Mouse (Mus musculus): Measurements from ENCODE around the gene Olfr1392. TPM values are rescaled to one million over a fixed set of nuclear protein-coding genes. Genes with fewer than 3 reads are reported as not detected.

The Olfr1392 gene
- polyA plus RNA-seq, 1 experiment: 0.15 TPM

GRCm38 (mm10) chr11:49267316-49267715, 17.8 kb upstream of the Olfr1392 start:
- no peaks in the 10 kb centered on the region for H3K27me3 ChIP-seq (ENCODE audit: control insufficient read depth, insufficient read depth, low read length)
- H3K4me1 ChIP-seq (replicated peaks; ENCODE audit: control insufficient read depth, insufficient read depth, low read length): peaks cover 10% of the 10 kb centered on the region
- DNase-seq: no peak
- no peak overlapping the region for H3K4me3 ChIP-seq (ENCODE audit: control insufficient read depth, insufficient read depth, low read length)
- no peak overlapping the region for H3K27ac ChIP-seq (ENCODE audit: control insufficient read depth, insufficient read depth, low read length)
- 94% methylated on average over 10 of the region's 10 CpGs for WGBS
- H3K36me3 ChIP-seq (ENCODE audit: control insufficient read depth, insufficient read depth, low read length): peaks cover 10% of the 10 kb centered on the region
- TF ChIP-seq CTCF (IDR thresholded peaks at IDR 0.05; ENCODE audit: borderline replicate concordance, control insufficient read depth, extremely low read depth, insufficient read depth, low read length, poor library complexity) (no peak), POLR2A (IDR thresholded peaks at IDR 0.05; ENCODE audit: control insufficient read depth, extremely low read depth, insufficient read depth, low read length, poor library complexity) (no peak)

GRCm38 (mm10) chr11:49267970-49268579, 17.0 kb upstream of the Olfr1392 start:
- DNase-seq: no peak
- Histone ChIP-seq H3K27ac (ENCODE audit: control insufficient read depth, insufficient read depth, low read length) (no peak overlapping the region), H3K4me1 (replicated peaks; ENCODE audit: control insufficient read depth, insufficient read depth, low read length) (peaks cover 8% of the 10 kb centered on the region)

DNA sequence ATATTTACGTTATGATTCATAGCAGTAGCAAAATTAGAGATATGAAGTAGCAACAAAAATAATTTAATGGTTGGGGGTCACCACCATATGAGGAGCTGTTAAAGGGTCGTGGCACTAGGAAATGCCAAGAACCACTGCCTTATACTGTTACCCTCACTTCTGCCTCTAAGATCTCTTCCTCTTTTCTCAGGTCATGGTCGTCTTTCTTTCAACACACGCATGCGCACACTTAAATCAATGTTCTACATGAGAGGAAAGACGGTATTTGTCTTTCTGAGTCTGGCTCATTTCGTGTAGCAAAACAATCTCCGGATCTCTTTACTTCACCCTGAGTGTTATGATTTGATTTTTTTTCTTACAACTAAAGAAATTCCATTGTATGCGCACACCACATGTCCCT, 15.3 kb upstream of the Olfr1392 start:
- Histone ChIP-seq H3K27me3 (ENCODE audit: control insufficient read depth, insufficient read depth, low read length) (no peaks in the 10 kb centered on the region), H3K27ac (ENCODE audit: control insufficient read depth, insufficient read depth, low read length) (no peak overlapping the region), H3K4me3 (ENCODE audit: control insufficient read depth, insufficient read depth, low read length) (no peak overlapping the region), H3K36me3 (ENCODE audit: control insufficient read depth, insufficient read depth, low read length) (no peaks in the 10 kb centered on the region), H3K4me1 (replicated peaks; ENCODE audit: control insufficient read depth, insufficient read depth, low read length) (no peaks in the 10 kb centered on the region; the same call in 1 of the 2 replicates)
- no peak for DNase-seq
- WGBS: 81% methylated on average over 9 of the region's 9 CpGs
- TF ChIP-seq POLR2A (IDR thresholded peaks at IDR 0.05; ENCODE audit: control insufficient read depth, extremely low read depth, insufficient read depth, low read length, poor library complexity): no peak
- TF ChIP-seq CTCF (IDR thresholded peaks at IDR 0.05; ENCODE audit: borderline replicate concordance, control insufficient read depth, extremely low read depth, insufficient read depth, low read length, poor library complexity): no peak

More at GRCm38 (mm10) chr11:49267970-49268579, 17.0 kb upstream of the Olfr1392 start:
- Histone ChIP-seq H3K36me3 (ENCODE audit: control insufficient read depth, insufficient read depth, low read length) (peaks cover 3% of the 10 kb centered on the region; the same call in 1 of the 2 replicates), H3K4me3 (ENCODE audit: control insufficient read depth, insufficient read depth, low read length) (no peak overlapping the region), H3K27me3 (ENCODE audit: control insufficient read depth, insufficient read depth, low read length) (no peaks in the 10 kb centered on the region)
- no peak for TF ChIP-seq POLR2A (IDR thresholded peaks at IDR 0.05; ENCODE audit: control insufficient read depth, extremely low read depth, insufficient read depth, low read length, poor library complexity)
- TF ChIP-seq CTCF (IDR thresholded peaks at IDR 0.05; ENCODE audit: borderline replicate concordance, control insufficient read depth, extremely low read depth, insufficient read depth, low read length, poor library complexity): no peak
- 94% methylated on average over 15 of the region's 15 CpGs for WGBS

DNA sequence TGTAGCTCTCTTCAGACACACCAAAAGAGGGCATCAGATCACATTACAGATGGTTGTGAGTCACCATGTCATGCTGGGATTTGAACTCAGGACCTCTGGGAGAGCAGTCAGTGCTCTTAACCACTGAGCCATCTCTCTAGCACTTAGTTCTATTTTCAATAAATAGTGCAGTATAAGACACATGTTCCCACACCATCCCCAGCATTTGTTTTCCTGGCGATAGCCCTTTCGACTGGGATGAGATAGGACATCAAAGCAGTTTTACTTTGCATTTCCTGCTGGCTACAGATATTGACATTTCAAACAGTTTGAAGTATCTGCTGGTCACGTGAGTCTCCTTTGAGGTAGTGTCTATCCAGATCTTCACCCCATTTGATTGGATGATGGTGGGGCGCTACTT, 14.7 kb upstream of the Olfr1392 start:
- DNase-seq: no peak
- no peaks in the 10 kb centered on the region for H3K27me3 ChIP-seq (ENCODE audit: control insufficient read depth, insufficient read depth, low read length)
- TF ChIP-seq POLR2A (IDR thresholded peaks at IDR 0.05; ENCODE audit: control insufficient read depth, extremely low read depth, insufficient read depth, low read length, poor library complexity): no peak
- no peak for TF ChIP-seq CTCF (IDR thresholded peaks at IDR 0.05; ENCODE audit: borderline replicate concordance, control insufficient read depth, extremely low read depth, insufficient read depth, low read length, poor library complexity)
- H3K4me1 ChIP-seq (replicated peaks; ENCODE audit: control insufficient read depth, insufficient read depth, low read length): no peaks in the 10 kb centered on the region; the same call in 1 of the 2 replicates
- no peaks in the 10 kb centered on the region for H3K36me3 ChIP-seq (ENCODE audit: control insufficient read depth, insufficient read depth, low read length)
- 93% methylated on average over 4 of the region's 4 CpGs for WGBS
- H3K4me3 ChIP-seq (ENCODE audit: control insufficient read depth, insufficient read depth, low read length): no peak overlapping the region
- no peak overlapping the region for H3K27ac ChIP-seq (ENCODE audit: control insufficient read depth, insufficient read depth, low read length)

DNA sequence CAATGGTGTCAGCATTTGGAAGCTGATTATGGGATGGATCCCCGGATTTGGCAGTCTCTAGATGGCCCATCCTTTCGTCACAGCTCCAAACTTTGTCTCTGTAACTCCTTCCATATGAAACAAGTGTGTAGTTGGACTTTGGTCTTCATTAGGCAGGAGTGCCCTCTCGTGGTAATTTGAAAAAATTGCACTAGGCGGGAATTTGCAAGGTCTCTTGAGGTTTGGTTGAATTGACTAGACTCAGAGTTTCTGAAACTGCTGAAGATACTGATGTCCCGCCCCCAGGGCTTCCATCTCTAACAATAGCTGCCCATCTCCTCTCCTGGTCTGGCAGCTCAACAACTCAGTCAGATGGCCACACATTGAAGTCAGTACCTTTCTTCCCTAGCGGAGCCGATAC, 13.7 kb upstream of the Olfr1392 start:
- no peak overlapping the region for H3K27ac ChIP-seq (ENCODE audit: control insufficient read depth, insufficient read depth, low read length)
- WGBS: 41% methylated on average over 7 of the region's 7 CpGs
- no peaks in the 10 kb centered on the region for H3K4me1 ChIP-seq (replicated peaks; ENCODE audit: control insufficient read depth, insufficient read depth, low read length)
- no peaks in the 10 kb centered on the region for H3K36me3 ChIP-seq (ENCODE audit: control insufficient read depth, insufficient read depth, low read length)
- H3K27me3 ChIP-seq (ENCODE audit: control insufficient read depth, insufficient read depth, low read length): no peaks in the 10 kb centered on the region
- TF ChIP-seq CTCF (IDR thresholded peaks at IDR 0.05; ENCODE audit: borderline replicate concordance, control insufficient read depth, extremely low read depth, insufficient read depth, low read length, poor library complexity) (no peak), POLR2A (IDR thresholded peaks at IDR 0.05; ENCODE audit: control insufficient read depth, extremely low read depth, insufficient read depth, low read length, poor library complexity) (no peak)
- peak; percentile 58 for DNase-seq
- no peak overlapping the region for H3K4me3 ChIP-seq (ENCODE audit: control insufficient read depth, insufficient read depth, low read length)

- no peak overlapping the region for H3K4me3 ChIP-seq (ENCODE audit: control insufficient read depth, insufficient read depth, low read length)
- H3K27me3 ChIP-seq (ENCODE audit: control insufficient read depth, insufficient read depth, low read length): no peaks in the 10 kb centered on the region
- H3K4me1 ChIP-seq (replicated peaks; ENCODE audit: control insufficient read depth, insufficient read depth, low read length): no peaks in the 10 kb centered on the region
- no peaks in the 10 kb centered on the region for H3K36me3 ChIP-seq (ENCODE audit: control insufficient read depth, insufficient read depth, low read length)
- TF ChIP-seq CTCF (IDR thresholded peaks at IDR 0.05; ENCODE audit: borderline replicate concordance, control insufficient read depth, extremely low read depth, insufficient read depth, low read length, poor library complexity): no peak
- TF ChIP-seq POLR2A (IDR thresholded peaks at IDR 0.05; ENCODE audit: control insufficient read depth, extremely low read depth, insufficient read depth, low read length, poor library complexity): no peak
- no peak for DNase-seq
- 95% methylated on average over 11 of the region's 11 CpGs for WGBS
- no peak overlapping the region for H3K27ac ChIP-seq (ENCODE audit: control insufficient read depth, insufficient read depth, low read length)
Observed at GRCm38 (mm10) chr11:49273834-49274519, 11.1 kb upstream of the Olfr1392 start.

Measured in thymus, adult 2 months (tissue).